Mouse (Mus musculus) heart, embryonic 15.5 days (tissue): ENCODE measurements around the gene Bsg. TPM values are rescaled to one million over a fixed set of nuclear protein-coding genes. Genes with fewer than 3 reads are reported as not detected.
"Not testable (repeated sequence)": the region's sequence is repeated elsewhere in the genome, so short reads cannot be mapped to it uniquely, and the experiment has no call there.

Source experiments
- ATAC-seq: fragments of 200-750 bp; cut with Nextera tagmentation; replicated peaks from 2 replicates; pipeline ENCODE4 v1.8.0; 2017; ENCODE audit warnings: low read depth, moderate TSS enrichment; ENCODE audit not compliant: insufficient number of reproducible peaks, insufficient read depth, low FRiP score
- H3K27ac ChIP-seq: fragments of 300-500 bp; sonication (generic); 2 replicates; pipeline ENCODE4 v1.5.1; 2015; ENCODE audit warnings: mild to moderate bottlenecking, inconsistent platforms
- H3K27me3 ChIP-seq: fragments of 300-500 bp; sonication (generic); 2 replicates; pipeline ENCODE4 v1.6.1; 2015; ENCODE audit warnings: inconsistent platforms
- H3K36me3 ChIP-seq: fragments of 300-500 bp; sonication (generic); 2 replicates; pipeline ENCODE4 v1.6.1; 2015; ENCODE audit warnings: mild to moderate bottlenecking, inconsistent platforms
- H3K4me1 ChIP-seq: fragments of 300-500 bp; sonication (generic); replicated peaks from 2 replicates; pipeline ENCODE4 v1.6.1; 2015; ENCODE audit warnings: inconsistent platforms
- H3K4me2 ChIP-seq: fragments of 300-500 bp; sonication (generic); 2 replicates; pipeline ENCODE4 v1.6.1; 2015; ENCODE audit warnings: inconsistent platforms, mild to moderate bottlenecking, moderate library complexity
- H3K4me3 ChIP-seq: fragments of 300-500 bp; sonication (generic); 2 replicates; pipeline ENCODE4 v1.5.1; 2015; ENCODE audit warnings: mild to moderate bottlenecking, inconsistent platforms
- H3K9ac ChIP-seq: fragments of 300-500 bp; sonication (generic); 2 replicates; pipeline ENCODE4 v1.6.1; 2015; ENCODE audit warnings: mild to moderate bottlenecking, inconsistent platforms
- H3K9me3 ChIP-seq: fragments of 300-500 bp; sonication (generic); replicated peaks from 2 replicates; pipeline ENCODE4 v1.6.1; 2016; ENCODE audit warnings: inconsistent platforms
- WGBS: fragments of 180-500 bp; shearing (Covaris S2); methylation state at CpG from one replicate; pipeline ENCODE4 v1.1.7; 2015; ENCODE audit warnings: mixed read lengths; 5-methylcytosine and 5-hydroxymethylcytosine counted together
- polyA plus RNA-seq: library from polyadenylated mRNA; unstranded; fragments of >200 nt; fragmentation: Nextera tagmentation; extraction: Ambion mirVana; gene quantifications from 2 replicates; pipeline ENCODE4 v1.2.1, GENCODE M21; 2015

Gene Bsg
- polyA plus RNA-seq, 1 experiment from 2014 or later: 998 TPM

GRCm38 (mm10) chr10:79755854-79756253 is 51.6 kb downstream of the Bsg start:
- WGBS: 88% methylated on average over 3 of the region's 3 CpGs
- Histone ChIP-seq H3K9ac (no peak overlapping the region), H3K27me3 (no peaks in the 10 kb centered on the region), H3K4me2 (no peak overlapping the region), H3K4me3 (no peak overlapping the region), H3K9me3 (no peaks in the 10 kb centered on the region), H3K36me3 (peaks cover 31% of the 10 kb centered on the region), H3K27ac (no peak overlapping the region), H3K4me1 (peaks cover 8% of the 10 kb centered on the region)
- no peak for ATAC-seq

GRCm38 (mm10) chr10:79756660-79757059 is 52.4 kb downstream of the Bsg start:
- H3K4me2 ChIP-seq: no peak overlapping the region
- H3K9ac ChIP-seq: no peak overlapping the region
- 86% methylated on average over 24 of the region's 24 CpGs for WGBS
- no peaks in the 10 kb centered on the region for H3K9me3 ChIP-seq
- no peak for ATAC-seq
- H3K4me3 ChIP-seq: no peak overlapping the region
- H3K27ac ChIP-seq: no peak overlapping the region
- H3K27me3 ChIP-seq: no peaks in the 10 kb centered on the region
- peaks cover 8% of the 10 kb centered on the region for H3K4me1 ChIP-seq
- H3K36me3 ChIP-seq: peaks cover 39% of the 10 kb centered on the region

- not testable (repeated sequence) for H3K27ac ChIP-seq, H3K9ac ChIP-seq, H3K4me2 ChIP-seq, H3K4me3 ChIP-seq, H3K9me3 ChIP-seq, ATAC-seq, H3K27me3 ChIP-seq
- H3K4me1 ChIP-seq: peaks cover 27% of the 10 kb centered on the region
- 91% methylated on average over 1 of the region's 1 CpGs for WGBS
- peaks cover 44% of the 10 kb centered on the region for H3K36me3 ChIP-seq
These were observed 55.4 kb downstream of the Bsg start for GRCm38 (mm10) chr10:79759675-79760074.

- Histone ChIP-seq H3K4me3 (no peak overlapping the region), H3K27ac (no peak overlapping the region), H3K9ac (no peak overlapping the region), H3K36me3 (peaks cover 44% of the 10 kb centered on the region), H3K9me3 (no peaks in the 10 kb centered on the region), H3K4me2 (no peak overlapping the region), H3K27me3 (no peaks in the 10 kb centered on the region), H3K4me1 (peaks cover 30% of the 10 kb centered on the region)
- 87% methylated on average over 11 of the region's 11 CpGs for WGBS
- ATAC-seq: no peak
These were observed 56.4 kb downstream of the Bsg start for GRCm38 (mm10) chr10:79760603-79761143.

Other genes starting within 250 kb of the Bsg start
- not detected in 2 replicates for gene Vmn2r83, start 235.8 kb upstream of the Bsg start, polyA plus RNA-seq
- 7.9 and 10.9 TPM in 2 replicates for gene Plpp2, start 170.7 kb upstream of the Bsg start, polyA plus RNA-seq
- gene Mier2, start 149.3 kb upstream of the Bsg start, polyA plus RNA-seq: 21.7 and 32.9 TPM in 2 replicates
- not detected in 2 replicates for gene Theg, start 117.2 kb upstream of the Bsg start, polyA plus RNA-seq
- gene C2cd4c, start 90.5 kb upstream of the Bsg start, polyA plus RNA-seq: not detected in 2 replicates
- 2.0 and 3.9 TPM in 2 replicates for gene Shc2, start 66.6 kb upstream of the Bsg start, polyA plus RNA-seq
- not detected in 2 replicates for gene Odf3l2, start 58.8 kb upstream of the Bsg start, polyA plus RNA-seq
- 1.4 and 1.9 TPM in 2 replicates for gene Madcam1, start 39.9 kb upstream of the Bsg start, polyA plus RNA-seq
- gene Tpgs1, start 35.1 kb upstream of the Bsg start, polyA plus RNA-seq: 39.5 and 46.8 TPM in 2 replicates
- 86.7 and 98.4 TPM in 2 replicates for gene Cdc34, start 22.3 kb upstream of the Bsg start, polyA plus RNA-seq
- gene Gzmm, start 15.5 kb upstream of the Bsg start, polyA plus RNA-seq: 1.1 TPM in 2 replicates
- gene Hcn2, start 12.1 kb downstream of the Bsg start, polyA plus RNA-seq: 0.08 and 0.09 TPM in 2 replicates
- 30.0 and 36.5 TPM in 2 replicates for gene Polrmt, start 42.1 kb downstream of the Bsg start, polyA plus RNA-seq
- 0.06 and 0.16 TPM in 2 replicates for gene Fgf22, start 50.6 kb downstream of the Bsg start, polyA plus RNA-seq
- gene Rnf126, start 62.5 kb downstream of the Bsg start, polyA plus RNA-seq: 54.0 and 65.5 TPM in 2 replicates
- gene Fstl3, start 72.8 kb downstream of the Bsg start, polyA plus RNA-seq: 29.0 and 30.9 TPM in 2 replicates
- 0.49 and 5.1 TPM in 2 replicates for gene Prss57, start 86.5 kb downstream of the Bsg start, polyA plus RNA-seq
- 57.8 and 73.1 TPM in 2 replicates for gene Palm, start 89.1 kb downstream of the Bsg start, polyA plus RNA-seq
- gene Misp, start 116.5 kb downstream of the Bsg start, polyA plus RNA-seq: 0.81 and 1.3 TPM in 2 replicates
- 89.6 and 162 TPM in 2 replicates for gene Ptbp1, start 149.9 kb downstream of the Bsg start, polyA plus RNA-seq
- gene Prtn3, start 170.0 kb downstream of the Bsg start, polyA plus RNA-seq: 1.1 and 3.0 TPM in 2 replicates
- gene Plppr3, start 170.1 kb downstream of the Bsg start, polyA plus RNA-seq: 8.6 and 15.3 TPM in 2 replicates
- gene Elane, start 181.8 kb downstream of the Bsg start, polyA plus RNA-seq: 0.25 and 2.0 TPM in 2 replicates
- gene Cfd, start 186.4 kb downstream of the Bsg start, polyA plus RNA-seq: not detected in 2 replicates
- gene Med16, start 204.4 kb downstream of the Bsg start, polyA plus RNA-seq: 34.8 and 45.7 TPM in 2 replicates
- 15.7 TPM in 1 of 2 replicates, not detected in the other for gene Gm26602, start 206.4 kb downstream of the Bsg start, polyA plus RNA-seq
- gene Kiss1r, start 212.5 kb downstream of the Bsg start, polyA plus RNA-seq: 0.34 and 0.51 TPM in 2 replicates
- 95.2 and 118 TPM in 2 replicates for gene R3hdm4, start 216.7 kb downstream of the Bsg start, polyA plus RNA-seq
- gene Arid3a, start 222.6 kb downstream of the Bsg start, polyA plus RNA-seq: 2.1 and 3.7 TPM in 2 replicates